Mouse (Mus musculus): ENCODE results near the gene Drap1.

DNA sequence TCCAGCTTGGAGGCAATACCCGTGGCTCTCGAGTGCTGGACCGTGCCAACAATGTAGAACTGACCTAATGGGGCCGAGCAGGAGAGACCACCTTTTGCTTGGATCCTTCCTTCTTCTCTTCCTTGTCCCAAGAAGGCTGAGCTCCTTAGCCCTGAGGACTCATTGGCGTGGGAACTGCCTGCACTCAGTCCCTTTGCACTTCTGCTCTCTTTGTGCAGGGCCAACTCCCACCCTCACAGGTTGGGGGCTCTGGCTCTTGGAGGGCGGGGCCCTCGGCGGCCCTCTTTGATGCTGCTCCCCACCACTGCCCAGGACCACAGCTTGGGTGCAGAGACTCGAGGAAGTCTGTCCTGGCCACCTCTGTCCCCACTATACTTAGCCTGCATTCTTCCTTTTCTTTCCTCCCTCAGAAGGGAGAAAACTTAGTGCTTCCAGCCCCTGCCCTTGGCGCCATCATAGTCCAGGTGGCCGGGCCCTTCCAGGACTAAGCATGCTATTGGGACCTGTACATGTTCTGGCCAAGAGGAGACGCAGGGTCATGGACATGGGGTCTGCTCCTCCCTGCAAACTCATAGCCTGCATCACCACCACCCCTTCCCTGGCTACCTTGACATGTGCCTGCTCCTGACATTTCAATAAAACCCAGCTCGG, 2.0 kb upstream of the Drap1 start:
- TF ChIP-seq CTCF (IDR thresholded peaks at IDR 0.05; ENCODE audit: insufficient read depth, low read length), result no peak
- no peak for TF ChIP-seq POLR2A (IDR thresholded peaks at IDR 0.05; ENCODE audit: borderline replicate concordance, extremely low read depth, low read depth, low read length)

Measured in lung, adult 2 months (tissue).